Mouse (Mus musculus) liver, embryonic 16.5 days (tissue): ENCODE results near the gene Gm20390. TPM values are rescaled to one million over a fixed set of nuclear protein-coding genes. Genes with fewer than 3 reads are reported as not detected.
"Not testable (repeated sequence)": the region's sequence is repeated elsewhere in the genome, so short reads cannot be mapped to it uniquely, and the experiment has no call there.

Experiments used
- ATAC-seq: fragments of 200-750 bp; cut with Nextera tagmentation; 2 replicates; pipeline ENCODE4 v1.8.0; 2017; ENCODE audit warnings: low read depth, mild to moderate bottlenecking, moderate number of reproducible peaks, moderate library complexity
- H3K27ac ChIP-seq: fragments of 300-500 bp; sonication (generic); 2 replicates; pipeline ENCODE4 v1.5.1; 2014; ENCODE audit warnings: mild to moderate bottlenecking, low read length
- H3K27me3 ChIP-seq: fragments of 300-500 bp; sonication (generic); 2 replicates; pipeline ENCODE4 v1.6.1; 2014; ENCODE audit warnings: low read depth, low read length, mixed read lengths; ENCODE audit not compliant: control insufficient read depth, insufficient read depth
- H3K36me3 ChIP-seq: fragments of 300-500 bp; sonication (generic); 2 replicates; pipeline ENCODE4 v1.6.1; 2014; ENCODE audit warnings: mild to moderate bottlenecking; ENCODE audit not compliant: control insufficient read depth, insufficient read depth
- H3K4me1 ChIP-seq: fragments of 300-500 bp; sonication (generic); 2 replicates; pipeline ENCODE4 v1.6.1; 2014; ENCODE audit warnings: low read depth, low read length, mixed read lengths; ENCODE audit not compliant: control insufficient read depth
- H3K4me2 ChIP-seq: fragments of 300-500 bp; sonication (generic); 2 replicates; pipeline ENCODE4 v1.6.1; 2014; ENCODE audit warnings: low read depth, low read length, mixed read lengths
- H3K4me3 ChIP-seq: fragments of 300-500 bp; sonication (generic); 2 replicates; pipeline ENCODE4 v1.5.1; 2014; ENCODE audit warnings: low read depth, mild to moderate bottlenecking, low read length
- H3K9ac ChIP-seq: fragments of 300-500 bp; sonication (generic); 2 replicates; pipeline ENCODE4 v1.6.1; 2014; ENCODE audit warnings: low read depth, low read length
- H3K9me3 ChIP-seq: fragments of 300-500 bp; sonication (generic); replicated peaks from 2 replicates; pipeline ENCODE4 v1.6.1; 2016; ENCODE audit warnings: low read length; ENCODE audit not compliant: control insufficient read depth
- WGBS: fragments of 180-500 bp; shearing (Covaris S2); extraction: QIAGEN DNeasy Blood & Tissue Kit; methylation state at CpG from one replicate; pipeline ENCODE4 v1.1.7; 2014; ENCODE audit not compliant: insufficient replicate concordance; 5-methylcytosine and 5-hydroxymethylcytosine counted together
- polyA plus RNA-seq: library from polyadenylated mRNA; unstranded; fragments of >200 nt; fragmentation: Nextera tagmentation; extraction: Ambion mirVana; gene quantifications from 2 replicates; pipeline ENCODE4 v1.2.1, GENCODE M21; 2015

Gene Gm20390
- polyA plus RNA-seq, 1 experiment from 2014 or later, result 183 TPM

DNA sequence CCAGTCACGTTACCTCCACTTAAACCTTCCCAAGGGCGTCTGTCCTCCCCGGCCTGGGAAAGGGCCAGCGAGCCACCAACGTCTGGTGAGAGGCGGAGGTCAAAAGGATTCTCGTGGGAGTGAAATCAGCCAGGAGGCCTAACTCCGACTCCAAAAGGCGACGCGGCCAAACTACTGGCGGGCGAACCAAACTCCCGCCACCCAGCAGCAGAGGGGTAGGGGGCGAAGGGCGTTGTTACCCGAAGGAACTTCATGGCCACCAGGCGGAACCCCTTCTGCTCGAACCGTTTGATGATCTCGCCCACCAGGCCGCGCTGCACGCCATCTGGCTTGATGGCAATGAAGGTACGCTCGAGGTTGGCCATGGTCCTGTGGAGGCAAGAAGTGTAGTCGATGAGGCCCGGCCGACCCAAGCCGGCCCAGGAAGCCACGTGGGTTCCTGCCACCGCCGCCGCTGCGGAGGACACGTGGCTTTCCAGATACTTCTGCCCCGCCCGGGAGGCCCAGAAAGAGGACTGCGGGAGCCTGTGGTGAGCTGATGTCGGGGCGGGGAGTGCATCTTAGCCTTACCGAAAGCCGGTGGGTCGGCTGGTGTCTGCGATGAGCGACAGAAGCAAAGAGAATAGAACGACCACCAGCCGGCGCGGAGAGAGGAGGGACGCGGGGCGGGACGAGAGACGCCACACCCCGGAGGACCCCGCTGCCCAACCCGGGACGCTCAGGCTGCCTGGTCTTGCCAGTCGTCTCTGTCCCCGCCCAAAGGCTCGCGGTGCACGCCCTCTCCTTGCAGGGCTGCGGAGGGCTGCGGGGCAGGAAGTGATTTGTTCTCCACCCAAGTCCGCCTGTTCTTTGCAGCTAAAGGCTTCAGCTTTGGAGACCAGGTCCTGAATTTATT is 12.6 kb downstream of the Gm20390 start:
- under 1% methylated on average over 67 of the region's 67 CpGs for WGBS
- peak; percentile 92 for ATAC-seq
- Histone ChIP-seq H3K27ac (peak overlapping the region; percentile 64), H3K27me3 (no peaks in the 10 kb centered on the region), H3K4me3 (peak overlapping the region; percentile 71), H3K9me3 (no peaks in the 10 kb centered on the region), H3K36me3 (peaks cover 6% of the 10 kb centered on the region; the same call in 1 of the 2 replicates), H3K4me2 (peak overlapping the region; percentile 84), H3K9ac (peak overlapping the region; percentile 55), H3K4me1 (peaks cover 14% of the 10 kb centered on the region)

DNA sequence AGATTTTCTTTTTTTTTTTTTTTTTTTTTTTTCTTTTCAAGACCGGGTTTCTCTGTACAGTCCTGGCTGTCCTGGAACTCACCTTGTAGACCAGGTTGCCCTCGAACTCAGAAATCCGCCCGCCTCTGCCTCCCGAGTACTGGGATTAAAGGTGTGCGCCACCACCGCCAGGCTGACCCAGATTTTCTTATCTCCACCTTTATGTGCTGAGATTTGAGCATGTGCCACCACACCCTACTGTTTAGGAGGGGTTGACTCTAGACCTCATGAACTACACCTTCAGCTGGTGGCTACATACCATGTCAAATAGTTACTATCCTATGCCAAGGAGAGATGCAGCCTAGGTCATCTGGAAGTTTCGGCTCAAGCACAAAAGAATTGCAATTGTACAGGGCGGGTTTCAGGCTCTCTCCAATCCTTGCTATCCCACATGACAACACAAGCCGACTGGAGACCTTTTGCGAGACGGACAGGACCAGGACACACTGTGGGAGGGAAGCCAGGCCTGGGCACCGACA is 13.3 kb downstream of the Gm20390 start:
- H3K9me3 ChIP-seq, result no peaks in the 10 kb centered on the region
- peaks cover 14% of the 10 kb centered on the region for H3K4me1 ChIP-seq
- 0 out of 2 replicates have a peak, but pooled peaks cover 2% of the 10 kb centered on the region for H3K36me3 ChIP-seq
- 19% methylated on average over 13 of the region's 13 CpGs for WGBS
- H3K4me3 ChIP-seq, result peak overlapping the region; percentile 71
- ATAC-seq, result no peak
- peak overlapping the region; percentile 84 for H3K4me2 ChIP-seq
- no peaks in the 10 kb centered on the region for H3K27me3 ChIP-seq
- H3K9ac ChIP-seq, result peak overlapping the region; percentile 53
- peak overlapping the region; percentile 64 for H3K27ac ChIP-seq

DNA sequence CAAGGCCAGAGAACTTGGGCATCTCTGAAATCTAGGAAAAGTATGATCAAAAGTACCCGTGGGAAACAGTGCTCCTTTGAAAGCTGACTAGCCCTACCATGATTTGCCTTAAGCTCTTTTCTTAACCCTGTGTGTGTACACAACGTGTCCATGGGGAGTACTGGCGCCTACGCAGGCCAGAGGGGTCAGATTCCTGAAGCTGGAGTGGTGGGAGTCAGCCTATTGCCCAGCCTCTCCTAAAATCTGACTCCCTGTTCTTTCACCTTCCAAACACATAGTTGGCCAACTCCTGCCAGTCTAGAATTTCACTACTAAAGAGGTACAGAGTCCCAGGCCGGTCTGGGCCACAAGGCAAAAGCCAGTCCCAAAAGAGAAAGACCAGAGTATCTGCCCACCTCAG is 15.7 kb downstream of the Gm20390 start:
- Histone ChIP-seq H3K36me3 (no peaks in the 10 kb centered on the region), H3K9ac (no peak overlapping the region), H3K4me2 (peak overlapping the region; percentile 21; the same call in 1 of the 2 replicates), H3K27me3 (no peaks in the 10 kb centered on the region), H3K4me3 (no peak overlapping the region), H3K4me1 (peaks cover 14% of the 10 kb centered on the region), H3K27ac (no peak overlapping the region), H3K9me3 (no peaks in the 10 kb centered on the region)
- 64% methylated on average over 5 of the region's 5 CpGs for WGBS
- peak; percentile 62 for ATAC-seq

DNA sequence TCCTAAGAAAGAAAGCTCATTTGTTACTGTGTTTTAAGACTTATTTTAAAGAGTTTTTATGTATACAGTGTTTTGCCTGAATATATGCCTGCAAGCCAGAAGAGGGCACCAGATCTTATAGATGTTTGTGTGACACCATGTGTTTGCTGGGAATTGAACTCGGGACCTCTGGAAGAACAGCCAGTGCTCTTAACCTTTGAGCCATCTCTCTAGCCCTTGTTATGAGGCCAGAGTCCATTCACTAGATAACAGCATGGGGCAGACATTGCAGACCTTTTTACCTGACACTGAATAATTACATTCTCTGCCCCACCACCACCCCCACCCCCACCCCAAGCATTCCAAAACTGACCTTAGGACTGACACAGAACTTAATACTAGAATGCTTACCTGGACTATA is 18.0 kb downstream of the Gm20390 start:
- H3K27ac ChIP-seq, result no peak overlapping the region
- 70% methylated on average over 1 of the region's 1 CpGs for WGBS

GRCm38 (mm10) chr11:93948887-93949567 is 19.1 kb downstream of the Gm20390 start:
- H3K4me3 ChIP-seq, result no peak overlapping the region
- no peak overlapping the region for H3K27ac ChIP-seq
- ATAC-seq, result no peak
- no peak overlapping the region for H3K4me2 ChIP-seq
- H3K9me3 ChIP-seq, result no peaks in the 10 kb centered on the region
- no peaks in the 10 kb centered on the region for H3K27me3 ChIP-seq
- no peak overlapping the region for H3K9ac ChIP-seq
- WGBS, result 73% methylated on average over 9 of the region's 9 CpGs
- no peaks in the 10 kb centered on the region for H3K36me3 ChIP-seq
- peaks cover 2% of the 10 kb centered on the region; the same call in 1 of the 2 replicates for H3K4me1 ChIP-seq

More for the DNA sequence above, 18.0 kb downstream of the Gm20390 start:
- Histone ChIP-seq H3K36me3 (no peaks in the 10 kb centered on the region), H3K4me2 (no peak overlapping the region), H3K4me1 (peaks cover 4% of the 10 kb centered on the region; the same call in 1 of the 2 replicates), H3K27me3 (no peaks in the 10 kb centered on the region), H3K9ac (no peak overlapping the region), H3K4me3 (no peak overlapping the region), H3K9me3 (no peaks in the 10 kb centered on the region)
- 0 out of 2 replicates have a peak, but pooled peaks have one; percentile 6 for ATAC-seq

DNA sequence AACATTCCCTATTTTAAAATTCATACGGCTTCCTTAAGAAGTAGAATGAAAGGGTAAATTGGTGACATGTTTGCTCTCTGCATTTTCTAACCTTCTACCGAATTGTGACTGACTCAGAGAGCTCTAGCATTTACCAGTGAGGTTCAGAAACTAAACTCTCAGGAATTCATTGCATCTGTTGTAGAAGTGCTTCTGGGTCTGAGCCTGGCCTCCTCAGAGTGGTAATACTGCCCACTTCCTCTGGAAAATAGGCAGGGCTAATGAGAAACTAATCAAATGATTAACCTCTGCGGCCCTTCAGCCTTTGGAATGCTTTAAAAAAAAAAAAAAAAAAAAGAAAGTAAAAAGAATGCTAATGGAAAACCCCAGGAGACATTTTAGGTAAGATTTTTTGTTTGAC is 23.1 kb downstream of the Gm20390 start:
- Histone ChIP-seq H3K4me3 (no peak overlapping the region), H3K9me3 (no peaks in the 10 kb centered on the region), H3K4me1 (no peaks in the 10 kb centered on the region), H3K27ac (no peak overlapping the region), H3K9ac (no peak overlapping the region), H3K27me3 (no peaks in the 10 kb centered on the region), H3K4me2 (no peak overlapping the region), H3K36me3 (no peaks in the 10 kb centered on the region)
- WGBS, result 72% methylated on average over 3 of the region's 3 CpGs
- no peak for ATAC-seq

DNA sequence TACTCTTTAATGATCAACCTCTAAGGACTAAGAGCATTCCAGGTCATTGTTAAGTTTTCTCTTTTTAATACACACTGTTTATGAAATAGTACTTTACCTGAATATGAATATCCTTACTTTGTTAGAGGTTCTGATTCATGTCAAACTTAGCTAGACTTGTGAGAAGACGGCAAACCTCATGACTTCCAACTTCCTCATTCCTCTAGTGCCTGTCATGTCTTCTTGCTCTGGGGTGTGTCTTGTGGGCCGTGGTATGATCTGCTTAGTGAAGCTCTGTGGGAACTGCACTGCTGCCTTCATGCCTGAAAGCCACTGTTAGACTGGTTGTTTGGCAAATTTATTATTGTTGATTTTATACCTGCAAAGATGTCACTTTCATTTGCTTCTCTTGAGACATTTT is 27.2 kb downstream of the Gm20390 start:
- H3K4me3 ChIP-seq, result no peak overlapping the region
- no peaks in the 10 kb centered on the region for H3K27me3 ChIP-seq
- no peak overlapping the region for H3K9ac ChIP-seq
- H3K4me2 ChIP-seq, result no peak overlapping the region
- no peak for ATAC-seq
- 21% methylated on average over 2 of the region's 2 CpGs for WGBS
- H3K9me3 ChIP-seq, result no peaks in the 10 kb centered on the region
- no peaks in the 10 kb centered on the region for H3K4me1 ChIP-seq
- peaks cover 3% of the 10 kb centered on the region; the same call in 1 of the 2 replicates for H3K36me3 ChIP-seq
- no peak overlapping the region for H3K27ac ChIP-seq

GRCm38 (mm10) chr11:93929106-93929505 is 39.0 kb downstream of the Gm20390 start:
- peaks cover 13% of the 10 kb centered on the region for H3K36me3 ChIP-seq
- no peaks in the 10 kb centered on the region for H3K9me3 ChIP-seq
- H3K27me3 ChIP-seq, result no peaks in the 10 kb centered on the region
- no peak overlapping the region for H3K4me3 ChIP-seq
- H3K27ac ChIP-seq, result no peak overlapping the region
- no peak overlapping the region for H3K4me2 ChIP-seq
- no peak overlapping the region for H3K9ac ChIP-seq
- ATAC-seq, result no peak
- no peaks in the 10 kb centered on the region for H3K4me1 ChIP-seq

GRCm38 (mm10) chr11:93915019-93915418 is 53.1 kb downstream of the Gm20390 start:
- H3K4me2 ChIP-seq, H3K27me3 ChIP-seq, H3K4me1 ChIP-seq, H3K9ac ChIP-seq, H3K36me3 ChIP-seq, H3K4me3 ChIP-seq, H3K9me3 ChIP-seq, ATAC-seq, H3K27ac ChIP-seq: not testable (repeated sequence)
- 76% methylated on average over 2 of the region's 2 CpGs for WGBS
